Mouse (Mus musculus): ENCODE results near the gene 1700018G05Rik. TPM values are rescaled to one million over a fixed set of nuclear protein-coding genes. Genes with fewer than 3 reads are reported as not detected.

1700018G05Rik gene
- polyA plus RNA-seq, 1 experiment from 2014 or later, result not detected

Other genes with a start within 250 kb of the 1700018G05Rik start
- gene Gm3880, start 241.4 kb upstream of the 1700018G05Rik start, polyA plus RNA-seq (2015; fragmentation: Nextera tagmentation; extraction: Ambion mirVana), result not detected in 2 replicates
- gene Gm9112, start 220.7 kb upstream of the 1700018G05Rik start, polyA plus RNA-seq (2015; fragmentation: Nextera tagmentation; extraction: Ambion mirVana), result not detected in 2 replicates
- gene Dmrtc1b, start 220.5 kb upstream of the 1700018G05Rik start, polyA plus RNA-seq (2015; fragmentation: Nextera tagmentation; extraction: Ambion mirVana), result not detected in 2 replicates
- gene Dmrtc1c1, start 125.4 kb upstream of the 1700018G05Rik start, polyA plus RNA-seq (2015; fragmentation: Nextera tagmentation; extraction: Ambion mirVana), result not detected in 2 replicates
- gene Dmrtc1c2, start 73.8 kb upstream of the 1700018G05Rik start, polyA plus RNA-seq (2015; fragmentation: Nextera tagmentation; extraction: Ambion mirVana), result not detected in 2 replicates
- gene 1700031F05Rik, start 60.4 kb upstream of the 1700018G05Rik start, polyA plus RNA-seq (2015; fragmentation: Nextera tagmentation; extraction: Ambion mirVana), result not detected in 2 replicates
- 0.94 and 1.1 TPM in 2 replicates for gene Dmrtc1a, start 19.7 kb upstream of the 1700018G05Rik start, polyA plus RNA-seq (2015; fragmentation: Nextera tagmentation; extraction: Ambion mirVana)
- not detected in 2 replicates for gene 1700011M02Rik, start 19.5 kb upstream of the 1700018G05Rik start, polyA plus RNA-seq (2015; fragmentation: Nextera tagmentation; extraction: Ambion mirVana)